In genomic region chr19:58822454-58823200, GRCm38 (mm10) we compare ENCODE assay signal across 8 mouse cellular contexts. TPM values are rescaled to one million over a fixed set of nuclear protein-coding genes. Genes with fewer than 3 reads are reported as not detected.
DNase-seq lines count a peak whose midpoint lies in the region; ATAC-seq lines count a peak whose summit lies in the region.
"Had no signal": no experiment of that assay in that cellular context is flagged by ENCODE, and none has a peak within 500 bp of the region (broad histone marks: within the 10 kb centered on the region; RNA-seq: fewer than 3 reads in every experiment).

No protein-coding gene starts in this region.

- H3K4me3 ChIP-seq in hindbrain, embryonic 12.5 days: no peak overlapping the region

- 59% methylated on average over 20 of the region's 20 CpGs for WGBS in hindbrain, embryonic 12.5 days

- no peaks in the 10 kb centered on the region for H3K9me3 ChIP-seq in hindbrain, embryonic 12.5 days (replicated peaks)

- peaks cover 3% of the 10 kb centered on the region for H3K27me3 ChIP-seq in hindbrain, embryonic 12.5 days

- H3K4me1 ChIP-seq in hindbrain, embryonic 12.5 days: peaks cover 12% of the 10 kb centered on the region; the same call in 1 of the 2 replicates

- DNase-seq in adrenal gland, adult 2 months: peak; percentile 91
- DNase-seq in brain, adult 2 months (ENCODE audit: low read depth, low spot score): peak; percentile 98
- peak; percentile 84 to 94 for DNase-seq in gastrocnemius, adult 8-10 months (ENCODE audit: low spot score in 2 of 2)
- DNase-seq in left cerebral cortex, adult 8-10 months (ENCODE audit: low spot score in 2 of 2): peak; percentile 51 to 85
- DNase-seq in skeletal muscle tissue, adult 2 months (ENCODE audit: low read depth, low spot score): peak; percentile 91

- peak; percentile 41; the same call in 1 of the 2 replicates for ATAC-seq in hindbrain, embryonic 12.5 days (ENCODE audit: low FRiP score)
- no peak for ATAC-seq in megakaryocyte progenitor cell, adult 5-6 weeks (replicated peaks; ENCODE audit: poor library complexity)

- peaks cover 25% of the 10 kb centered on the region; the same call in 1 of the 2 replicates for H3K36me3 ChIP-seq in hindbrain, embryonic 12.5 days

- H3K4me2 ChIP-seq in hindbrain, embryonic 12.5 days (replicated peaks): no peak overlapping the region

- peak overlapping the region; percentile 62 for H3K27ac ChIP-seq in hindbrain, embryonic 12.5 days

- H3K9ac ChIP-seq in hindbrain, embryonic 12.5 days: peak overlapping the region; percentile 32; the same call in 1 of the 2 replicates

RNA-seq across cellular contexts. Expression of gene 1700019N19Rik, which starts 28.4 kb away (rescaled TPM):
- under 1 TPM in 1 of 2 experiments, not detected in 1; 0.31 TPM for total RNA-seq in adrenal gland, adult 2 months (2021)
- polyA plus RNA-seq in adrenal gland, adult 2 months (2012; rRNA removed): not detected in 2 replicates
- not detected for total RNA-seq in gastrocnemius, adult 8-10 months (2022)
- polyA plus RNA-seq in hindbrain, embryonic 12.5 days (2016; fragmentation: Nextera tagmentation; extraction: Ambion mirVana): not detected in 2 replicates
- under 1 TPM in 2 of 4 experiments, not detected in 2; 0.34 to 0.53 TPM for total RNA-seq in left cerebral cortex, adult 8-10 months (2022)
- total RNA-seq in megakaryocyte progenitor cell, adult 5-6 weeks (2015): not detected in 2 replicates
- total RNA-seq in megakaryocyte progenitor cell, adult 5-6 weeks (2017): not detected in 2 replicates
- polyA plus RNA-seq: stomach, embryonic 14.5 days had no signal
